Mouse (Mus musculus) liver, adult 2 months (tissue): ENCODE data around the gene Nmral1.

Experiments
- CTCF ChIP-seq: fragments of 200-500 bp; IDR thresholded peaks from 2 replicates; pipeline ENCODE4 v1.5.1; 2011; ENCODE audit warnings: low read depth, low read length, control low read depth
- POLR2A ChIP-seq: fragments of 200-500 bp; IDR thresholded peaks from 2 replicates; pipeline ENCODE4 v1.6.1; 2011; ENCODE audit warnings: low read length, control low read depth; ENCODE audit not compliant: insufficient read depth; ENCODE audit errors: extremely low read depth

DNA sequence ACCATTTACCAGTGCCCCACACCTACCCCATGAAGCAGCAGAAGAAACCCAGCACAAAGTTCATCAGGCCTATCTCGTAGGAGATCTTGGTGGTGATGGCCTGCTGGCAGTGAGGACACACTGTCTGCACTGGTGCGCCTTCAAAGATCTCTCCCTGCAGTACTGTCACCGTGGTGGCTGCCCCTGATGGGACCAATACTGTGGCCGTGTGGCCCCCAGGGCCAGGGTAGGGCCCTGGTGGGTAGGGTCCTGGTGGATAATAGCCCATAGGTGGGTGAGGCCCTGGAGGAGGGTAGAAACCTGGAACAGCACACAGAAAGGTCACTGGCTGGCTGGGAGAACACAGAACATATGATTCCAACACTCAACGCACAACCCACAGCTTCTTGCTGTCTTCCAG is 49.6 kb upstream of the Nmral1 start:
- TF ChIP-seq CTCF (no peak), POLR2A (no peak)
